Mouse (Mus musculus): ENCODE data around the gene Igfbp7.

DNA sequence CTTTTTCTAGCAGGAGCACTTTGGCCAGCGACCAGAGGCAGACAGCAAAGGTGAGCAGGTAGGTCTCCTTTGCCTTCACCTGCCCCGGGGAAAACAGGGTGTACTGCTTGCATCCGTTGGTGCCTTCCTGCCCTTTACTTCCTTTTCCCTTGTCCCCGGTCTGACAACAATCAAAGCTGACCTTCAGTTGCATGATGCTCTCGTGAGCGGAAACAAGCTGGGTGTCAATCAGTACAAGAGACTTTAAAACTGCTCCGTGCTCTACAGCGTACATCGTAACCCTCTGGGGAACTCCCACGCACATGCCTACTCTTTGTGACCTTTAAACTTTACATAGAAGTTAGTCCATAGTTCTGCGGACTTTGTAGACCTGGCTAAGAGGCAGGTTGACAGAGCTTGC is 26.2 kb upstream of the Igfbp7 start:
- TF ChIP-seq CTCF (IDR thresholded peaks at IDR 0.05; ENCODE audit: insufficient read depth, low read length) (no peak), POLR2A (IDR thresholded peaks at IDR 0.05; ENCODE audit: borderline replicate concordance, extremely low read depth, low read depth, low read length) (no peak)

All from lung, adult 2 months (tissue).